In genomic region chr4:77519166-77519565, GRCm38 (mm10) we compare ENCODE assay signal across 8 mouse cellular contexts.
DNase-seq lines count a peak whose midpoint lies in the region; ATAC-seq and TF ChIP-seq lines count a peak whose summit lies in the region.

No protein-coding gene starts in this region.

- H3K79me2 ChIP-seq in MEL (ENCODE audit: control insufficient read depth, insufficient read depth, low read length, poor library complexity), result no peaks in the 10 kb centered on the region

- H3K36me3 ChIP-seq in heart, postnatal 0 days (replicated peaks; ENCODE audit: control insufficient read depth, insufficient read depth, low read length), result no peaks in the 10 kb centered on the region
- H3K36me3 ChIP-seq in MEL (ENCODE audit: control insufficient read depth in 1 of 2, insufficient read depth in 2 of 2, low read length in 2 of 2), result no peaks in the 10 kb centered on the region
- no peaks in the 10 kb centered on the region for H3K36me3 ChIP-seq in midbrain, embryonic 10.5 days

- no peaks in the 10 kb centered on the region for H3K27me3 ChIP-seq in heart, postnatal 0 days (ENCODE audit: control insufficient read depth, insufficient read depth, low read length)
- H3K27me3 ChIP-seq in MEL (ENCODE audit: control insufficient read depth in 1 of 2, insufficient read depth in 2 of 2, low read length in 2 of 2), result no peaks in the 10 kb centered on the region
- H3K27me3 ChIP-seq in midbrain, embryonic 10.5 days (ENCODE audit: low read depth, poor library complexity, severe bottlenecking), result no peaks in the 10 kb centered on the region

- intact Hi-C loops in heart, postnatal 36 days (cut with DNase I), result loop anchor here (10.0 kb wide), 1 partner anchor 434 kb away; no protein-coding TSS in a partner anchor

- TF ChIP-seq RAD21 in MEL (IDR thresholded peaks at IDR 0.05; ENCODE audit: low read depth, low read length), result no peak

- TF ChIP-seq CTCF in heart, postnatal 0 days (IDR thresholded peaks at IDR 0.05; ENCODE audit: low read depth), result peak; percentile 82
- no peak for TF ChIP-seq CTCF in MEL (IDR thresholded peaks at IDR 0.05 in 2 of 3, conservative IDR thresholded peaks at IDR 0.05 in 1 of 3; ENCODE audit: control insufficient read depth in 1 of 3, insufficient read depth in 1 of 3, low read depth in 2 of 3, low read length in 3 of 3, poor library complexity in 1 of 3, severe bottlenecking in 1 of 3)

- no peaks in the 10 kb centered on the region for H3K4me1 ChIP-seq in heart, postnatal 0 days (ENCODE audit: control insufficient read depth, insufficient read depth)
- no peaks in the 10 kb centered on the region for H3K4me1 ChIP-seq in MEL (ENCODE audit: control insufficient read depth in 1 of 2, insufficient read depth in 2 of 2, low read length in 2 of 2)
- H3K4me1 ChIP-seq in midbrain, embryonic 10.5 days, result no peaks in the 10 kb centered on the region

- no peak overlapping the region for H3K9ac ChIP-seq in heart, postnatal 0 days (replicated peaks; ENCODE audit: low read depth, low read length)
- H3K9ac ChIP-seq in MEL (ENCODE audit: control insufficient read depth, low read depth, low read length, poor library complexity, severe bottlenecking), result no peak overlapping the region

- no peak for ATAC-seq in heart, postnatal 0 days (ENCODE audit: insufficient read depth, low read depth)

- peak; percentile 53 for DNase-seq in heart, postnatal 0 days (ENCODE audit: low spot score)
- DNase-seq in heart, postnatal 36 days, result no peak
- no peak for DNase-seq in MEL (ENCODE audit: low read depth, low spot score)
- DNase-seq in embryo, embryonic 10 days (ENCODE audit: low spot score), result peak; percentile 67
- DNase-seq in kidney, adult 11 months, result peak; percentile 2
- DNase-seq in midbrain, embryonic 10.5 days (ENCODE audit: low spot score), result peak; percentile 17
- DNase-seq in urinary bladder, postnatal 4 days (ENCODE audit: low spot score in 2 of 2), result no peak
- DNase-seq in thymus, postnatal 10 days (ENCODE audit: low spot score in 2 of 2), result no peak

- no peak for TF ChIP-seq POLR2A in MEL (IDR thresholded peaks at IDR 0.05; ENCODE audit: control insufficient read depth in 1 of 2, insufficient read depth in 1 of 2, low read depth in 1 of 2, low read length in 2 of 2, poor library complexity in 1 of 2)

- no peak overlapping the region; the same call in 1 of the 2 replicates for H3K4me2 ChIP-seq in heart, postnatal 0 days (ENCODE audit: low read depth, low read length)

- TF ChIP-seq EP300 in heart, postnatal 0 days (IDR thresholded peaks at IDR 0.05; ENCODE audit: low read depth), result no peak
- no peak for TF ChIP-seq EP300 in MEL (IDR thresholded peaks at IDR 0.05; ENCODE audit: low read depth in 1 of 2, low read length in 2 of 2)

- H3K27ac ChIP-seq in heart, postnatal 0 days (ENCODE audit: low read depth), result no peak overlapping the region
- no peak overlapping the region for H3K27ac ChIP-seq in MEL (ENCODE audit: control insufficient read depth, low read depth, low read length)
- no peak overlapping the region for H3K27ac ChIP-seq in midbrain, embryonic 10.5 days (replicated peaks)

- H3K9me3 ChIP-seq in heart, postnatal 0 days (replicated peaks; ENCODE audit: control insufficient read depth, low read length), result no peaks in the 10 kb centered on the region
- no peaks in the 10 kb centered on the region for H3K9me3 ChIP-seq in MEL (replicated peaks; ENCODE audit: insufficient read depth, low read length)
- no peaks in the 10 kb centered on the region for H3K9me3 ChIP-seq in midbrain, embryonic 10.5 days (replicated peaks)

- 36% methylated on average over 5 of the region's 5 CpGs for WGBS in heart, postnatal 0 days
- WGBS in midbrain, embryonic 10.5 days, result 56% methylated on average over 5 of the region's 5 CpGs

- no peak overlapping the region for H3K4me3 ChIP-seq in heart, postnatal 0 days (ENCODE audit: low read depth, low read length)
- no peak overlapping the region for H3K4me3 ChIP-seq in MEL (ENCODE audit: control insufficient read depth in 1 of 2, insufficient read depth in 1 of 2, low read depth in 2 of 2, low read length in 2 of 2)
- H3K4me3 ChIP-seq in midbrain, embryonic 10.5 days, result no peak overlapping the region

TF ChIP-seq in MEL, 35 proteins besides CTCF, POLR2A, EP300 and RAD21:
- TF ChIP-seq SMC3 (IDR thresholded peaks at IDR 0.05; ENCODE audit: low read depth, low read length) (0 out of 2 replicates have a peak, but pooled peaks have one; percentile 4), NELFE (IDR thresholded peaks at IDR 0.05; ENCODE audit: low read depth, low read length) (no peak)

Comparison
In these comparisons a context has a peak if more than half of its experiments do, and no peak if none do; other contexts are left out.
1. DNase-seq: peak in heart, postnatal 0 days (single experiment), embryo, embryonic 10 days (single experiment), kidney, adult 11 months (single experiment) and midbrain, embryonic 10.5 days (single experiment); none in heart, postnatal 36 days (0 of 2), MEL (single experiment), urinary bladder, postnatal 4 days (0 of 2) and thymus, postnatal 10 days (0 of 2).